In the genomic region with DNA sequence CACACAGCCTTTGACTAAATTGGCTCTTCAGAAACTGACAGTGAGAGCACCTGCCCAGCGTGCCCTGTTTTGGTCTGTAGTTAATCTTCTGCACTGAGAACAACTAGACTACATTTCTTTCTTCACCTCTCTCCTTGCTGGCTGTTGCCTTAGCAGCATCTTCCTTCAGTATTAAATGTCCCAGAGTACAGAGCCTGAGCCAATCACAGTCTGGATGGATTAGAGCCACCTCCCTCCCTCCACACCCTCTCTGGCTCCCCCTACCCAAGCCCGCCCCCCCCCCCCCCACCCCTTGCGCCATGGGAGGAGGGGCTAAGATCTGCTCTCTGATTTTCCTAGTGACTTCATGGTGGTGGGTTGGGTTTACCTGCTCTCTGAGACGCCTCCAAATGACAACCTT, we compare ENCODE assay signal across 21 mouse cellular contexts. TPM values are rescaled to one million over a fixed set of nuclear protein-coding genes. Genes with fewer than 3 reads are reported as not detected.
DNase-seq lines count a peak whose midpoint lies in the region; ATAC-seq and TF ChIP-seq lines count a peak whose summit lies in the region.
"Had no signal": no experiment of that assay in that cellular context is flagged by ENCODE, and none has a peak within 500 bp of the region (broad histone marks: within the 10 kb centered on the region; RNA-seq: fewer than 3 reads in every experiment).

TSS of gene 4833423E24Rik (minus strand) at position 146 of the 400 bp plus-strand sequence.

- ATAC-seq in forebrain, embryonic 11.5 days (replicated peaks; ENCODE audit: low FRiP score), result 0 out of 2 replicates have a peak, but pooled peaks have one; percentile 62
- no peak for ATAC-seq in forebrain, embryonic 12.5 days (ENCODE audit: low FRiP score)
- peak; percentile 42; the same call in 1 of the 2 replicates for ATAC-seq in forebrain, postnatal 0 days
- ATAC-seq in midbrain, embryonic 16.5 days, result peak; percentile 56
- ATAC-seq: intestine, postnatal 0 days had no signal

- no peak for TF ChIP-seq CTCF in forebrain, postnatal 0 days (IDR thresholded peaks at IDR 0.05; ENCODE audit: low read depth)

- no peaks in the 10 kb centered on the region for H3K9me3 ChIP-seq in forebrain, embryonic 11.5 days (ENCODE audit: control insufficient read depth, low read length)
- H3K9me3 ChIP-seq in forebrain, embryonic 12.5 days, result no peaks in the 10 kb centered on the region
- no peaks in the 10 kb centered on the region for H3K9me3 ChIP-seq in embryonic facial prominence, embryonic 10.5 days
- H3K9me3 ChIP-seq in forebrain, postnatal 0 days (ENCODE audit: low read length), result no peaks in the 10 kb centered on the region
- H3K9me3 ChIP-seq in midbrain, embryonic 16.5 days (replicated peaks; ENCODE audit: control insufficient read depth, low read length, poor library complexity, severe bottlenecking), result no peaks in the 10 kb centered on the region
- H3K9me3 ChIP-seq: heart, embryonic 15.5 days; hindbrain, embryonic 10.5 days; neural tube, embryonic 13.5 days had no signal

- no peak within 1 kb of the TSS for H3K9ac ChIP-seq in forebrain, embryonic 11.5 days (ENCODE audit: low read length)
- H3K9ac ChIP-seq in forebrain, embryonic 12.5 days, result no peak within 1 kb of the TSS
- H3K9ac ChIP-seq in forebrain, postnatal 0 days, result no peak within 1 kb of the TSS
- H3K9ac ChIP-seq in midbrain, embryonic 16.5 days (ENCODE audit: low read depth, low read length), result no peak within 1 kb of the TSS
- H3K9ac ChIP-seq: heart, embryonic 15.5 days; neural tube, embryonic 13.5 days had no signal

- H3K27ac ChIP-seq in forebrain, embryonic 11.5 days (ENCODE audit: low read depth, low read length), result no peak within 1 kb of the TSS
- H3K27ac ChIP-seq in forebrain, embryonic 12.5 days, result no peak within 1 kb of the TSS
- H3K27ac ChIP-seq in embryonic facial prominence, embryonic 10.5 days (replicated peaks), result no peak within 1 kb of the TSS
- no peak within 1 kb of the TSS for H3K27ac ChIP-seq in forebrain, postnatal 0 days (ENCODE audit: low read depth, low read length)
- no peak within 1 kb of the TSS for H3K27ac ChIP-seq in midbrain, embryonic 16.5 days (ENCODE audit: low read length)
- H3K27ac ChIP-seq: heart, embryonic 15.5 days; hindbrain, embryonic 10.5 days; neural tube, embryonic 13.5 days had no signal

- no peaks in the 10 kb centered on the region for H3K4me1 ChIP-seq in forebrain, embryonic 11.5 days (replicated peaks; ENCODE audit: control insufficient read depth, insufficient read depth, low read length)
- no peaks in the 10 kb centered on the region for H3K4me1 ChIP-seq in forebrain, embryonic 12.5 days
- H3K4me1 ChIP-seq in embryonic facial prominence, embryonic 10.5 days, result no peaks in the 10 kb centered on the region
- H3K4me1 ChIP-seq in forebrain, postnatal 0 days (ENCODE audit: insufficient read depth), result no peaks in the 10 kb centered on the region
- no peaks in the 10 kb centered on the region for H3K4me1 ChIP-seq in midbrain, embryonic 16.5 days (ENCODE audit: control insufficient read depth, insufficient read depth, low read length)
- H3K4me1 ChIP-seq: heart, embryonic 15.5 days; hindbrain, embryonic 10.5 days; neural tube, embryonic 13.5 days had no signal

- no peak within 1 kb of the TSS for H3K4me2 ChIP-seq in forebrain, embryonic 11.5 days (ENCODE audit: low read depth, low read length, severe bottlenecking)
- no peak within 1 kb of the TSS for H3K4me2 ChIP-seq in forebrain, embryonic 12.5 days
- no peak within 1 kb of the TSS for H3K4me2 ChIP-seq in forebrain, postnatal 0 days (ENCODE audit: low read depth)
- no peak within 1 kb of the TSS for H3K4me2 ChIP-seq in midbrain, embryonic 16.5 days (ENCODE audit: low read length)
- H3K4me2 ChIP-seq: heart, embryonic 15.5 days; liver, embryonic 11.5 days; neural tube, embryonic 13.5 days had no signal

- 20% methylated on average over 4 of the region's 4 CpGs for WGBS in forebrain, embryonic 11.5 days
- WGBS in forebrain, embryonic 12.5 days, result 36% methylated on average over 3 of the region's 4 CpGs
- WGBS in embryonic facial prominence, embryonic 10.5 days, result 32% methylated on average over 4 of the region's 4 CpGs
- 30% methylated on average over 4 of the region's 4 CpGs for WGBS in forebrain, postnatal 0 days
- WGBS in midbrain, embryonic 16.5 days, result 24% methylated on average over 4 of the region's 4 CpGs

- no peaks in the 10 kb centered on the region for H3K27me3 ChIP-seq in forebrain, embryonic 11.5 days (ENCODE audit: control insufficient read depth, insufficient read depth, low read length)
- H3K27me3 ChIP-seq in forebrain, embryonic 12.5 days, result no peaks in the 10 kb centered on the region
- no peaks in the 10 kb centered on the region for H3K27me3 ChIP-seq in embryonic facial prominence, embryonic 10.5 days (replicated peaks; ENCODE audit: low read depth, poor library complexity, severe bottlenecking)
- no peaks in the 10 kb centered on the region for H3K27me3 ChIP-seq in forebrain, postnatal 0 days (ENCODE audit: insufficient read depth, low read length)
- H3K27me3 ChIP-seq in midbrain, embryonic 16.5 days (ENCODE audit: control insufficient read depth, insufficient read depth, low read depth, low read length), result no peaks in the 10 kb centered on the region
- H3K27me3 ChIP-seq: heart, embryonic 15.5 days; neural tube, embryonic 13.5 days had no signal

- H3K36me3 ChIP-seq in forebrain, embryonic 11.5 days (ENCODE audit: control insufficient read depth, insufficient read depth, low read length), result no peaks in the 10 kb centered on the region
- no peaks in the 10 kb centered on the region for H3K36me3 ChIP-seq in forebrain, embryonic 12.5 days (replicated peaks)
- H3K36me3 ChIP-seq in embryonic facial prominence, embryonic 10.5 days (replicated peaks), result no peaks in the 10 kb centered on the region
- no peaks in the 10 kb centered on the region for H3K36me3 ChIP-seq in forebrain, postnatal 0 days (ENCODE audit: insufficient read depth)
- no peaks in the 10 kb centered on the region for H3K36me3 ChIP-seq in midbrain, embryonic 16.5 days (ENCODE audit: control insufficient read depth, insufficient read depth, low read length)
- H3K36me3 ChIP-seq: heart, embryonic 15.5 days; hindbrain, embryonic 10.5 days; neural tube, embryonic 13.5 days had no signal

- H3K4me3 ChIP-seq in forebrain, embryonic 11.5 days (ENCODE audit: low read depth, low read length), result no peak within 1 kb of the TSS
- H3K4me3 ChIP-seq in forebrain, embryonic 12.5 days (replicated peaks), result no peak within 1 kb of the TSS
- H3K4me3 ChIP-seq in embryonic facial prominence, embryonic 10.5 days, result no peak within 1 kb of the TSS
- H3K4me3 ChIP-seq in forebrain, postnatal 0 days (ENCODE audit: low read depth, low read length), result no peak within 1 kb of the TSS
- no peak within 1 kb of the TSS for H3K4me3 ChIP-seq in midbrain, embryonic 16.5 days (ENCODE audit: low read depth, low read length)
- H3K4me3 ChIP-seq: heart, embryonic 15.5 days; hindbrain, embryonic 10.5 days; neural tube, embryonic 13.5 days had no signal

- intact Hi-C loops in heart, postnatal 36 days (cut with DNase I), result no loop called here

- DNase-seq in forebrain, embryonic 11.5 days (ENCODE audit: low spot score), result no peak
- DNase-seq in embryonic facial prominence, embryonic 10.5 days (ENCODE audit: low spot score), result peak; percentile 28
- no peak for DNase-seq in forebrain, postnatal 0 days
- DNase-seq in right cerebral cortex, postnatal 25 days, result no peak
- DNase-seq in right cerebral cortex, postnatal 10 days (ENCODE audit: low spot score in 2 of 2), result no peak
- DNase-seq in heart, postnatal 36 days, result no peak
- DNase-seq: heart, adult 18-20 months; lung, adult 2 months; lung, postnatal 4 days; thymus, adult 18-20 months had no signal

RNA-seq across cellular contexts. Expression of gene 4833423E24Rik, which starts in this region (rescaled TPM):
- 0.13 TPM in 1 of 2 replicates, not detected in the other for polyA plus RNA-seq in forebrain, embryonic 11.5 days (2014; fragmentation: Nextera tagmentation; extraction: Ambion mirVana)
- not detected in 2 replicates for polyA plus RNA-seq in forebrain, embryonic 12.5 days (2016; fragmentation: Nextera tagmentation; extraction: Ambion mirVana)
- polyA plus RNA-seq in embryonic facial prominence, embryonic 10.5 days (2016; fragmentation: Nextera tagmentation; extraction: Ambion mirVana), result 0.09 TPM in 1 of 2 replicates, not detected in the other
- total RNA-seq in forebrain, postnatal 0 days (2014; rRNA removed), result 0.52 and 0.62 TPM in 2 replicates
- 0.16 and 0.39 TPM in 2 replicates for polyA plus RNA-seq in forebrain, postnatal 0 days (2015; fragmentation: Nextera tagmentation; extraction: Ambion mirVana)
- polyA plus RNA-seq in midbrain, embryonic 16.5 days (2015; fragmentation: Nextera tagmentation; extraction: Ambion mirVana), result 0.26 and 0.28 TPM in 2 replicates
- not detected for total RNA-seq in heart, postnatal 36 days (2021)
- total RNA-seq: gastrocnemius, postnatal 10 days; MEL; monocyte, adult 5-6 weeks had no signal
- polyA plus RNA-seq: frontal cortex, adult 2 months; hindbrain, embryonic 10.5 days; liver, embryonic 11.5 days; neural tube, embryonic 13.5 days had no signal

Comparison
In these comparisons a context has a peak if more than half of its experiments do, and no peak if none do; other contexts are left out.
1. Peak in ATAC-seq in forebrain, embryonic 11.5 days; RNA of the gene not detected or under 1 TPM.
2. Peak in DNase-seq in embryonic facial prominence, embryonic 10.5 days; RNA of the gene not detected or under 1 TPM.
3. Peak in ATAC-seq in forebrain, postnatal 0 days; RNA of the gene not detected or under 1 TPM.
4. Peak in ATAC-seq in midbrain, embryonic 16.5 days; RNA of the gene not detected or under 1 TPM.